Mouse (Mus musculus) adrenal gland, postnatal 4 days (tissue): Measurements from ENCODE around the gene Samd4. TPM values are rescaled to one million over a fixed set of nuclear protein-coding genes. Genes with fewer than 3 reads are reported as not detected.

Experiments
- DNase-seq, 2 experiments: peaks; one replicate each; pipeline ENCODE4 v3.0.0; 2021 to 2022; ENCODE audit warnings: low spot score in 2 of 2, mixed read lengths in 2 of 2
- total RNA-seq, 2 experiments: library from RNA; stranded (reverse); gene quantifications; 2 replicates each; pipeline ENCODE4 v1.2.3; 2021

Gene Samd4
- total RNA-seq, 2 experiments from 2014 or later, result 20.5 to 24.6 TPM

DNA sequence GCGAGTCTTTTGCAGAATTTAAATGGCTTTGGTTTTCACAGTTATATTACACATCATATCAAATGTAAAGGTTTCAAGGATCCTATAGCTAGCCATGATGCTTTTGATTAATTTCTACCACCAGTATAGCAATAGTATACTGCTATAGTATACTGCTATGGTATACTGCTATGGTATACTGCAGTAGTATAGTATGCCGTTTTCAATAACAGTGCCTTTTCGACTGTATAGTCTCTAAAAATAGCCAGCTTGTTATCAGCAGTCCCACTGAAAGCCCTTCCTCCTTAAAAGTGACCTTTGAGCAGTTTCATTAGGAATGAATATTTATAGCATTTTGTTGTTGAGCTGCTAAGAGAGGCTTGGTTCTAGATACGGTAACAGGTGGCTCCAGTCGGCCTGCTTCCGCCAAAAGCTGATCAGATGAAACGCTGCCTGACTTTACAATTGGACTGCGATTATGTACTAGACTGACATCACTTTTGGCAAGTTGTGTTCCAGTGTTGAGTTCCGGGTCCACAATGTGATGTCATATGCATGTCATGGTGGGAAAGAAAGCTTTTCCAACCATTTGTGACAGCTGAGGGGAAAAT is 19.9 kb downstream of the Samd4 start:
- DNase-seq, result no peak

- DNase-seq, result no peak
Observed at GRCm38 (mm10) chr14:46904276-46904675, 21.6 kb downstream of the Samd4 start.

GRCm38 (mm10) chr14:46908858-46909257 is 26.2 kb downstream of the Samd4 start:
- DNase-seq, result no peak

DNA sequence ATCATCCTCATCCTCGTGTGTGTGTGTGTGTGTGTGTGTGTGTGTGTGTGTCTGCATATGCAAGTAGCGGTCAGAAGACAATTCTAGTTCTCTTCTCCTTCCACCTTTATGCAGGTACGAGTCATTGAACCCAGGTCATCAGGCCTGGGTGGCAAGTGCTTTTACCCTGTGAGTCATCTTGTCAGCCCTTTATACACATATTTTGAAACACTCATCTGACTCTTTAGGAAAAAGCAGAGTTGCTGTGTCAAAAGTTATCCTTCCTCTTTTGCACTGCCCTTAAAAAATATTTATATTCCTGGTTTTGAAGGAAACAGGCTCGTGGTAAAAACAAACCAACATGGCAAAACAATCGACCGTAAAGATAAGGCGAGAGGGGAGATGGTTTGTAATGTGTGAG is 29.8 kb downstream of the Samd4 start:
- DNase-seq, result no peak

GRCm38 (mm10) chr14:46914356-46914755 is 31.7 kb downstream of the Samd4 start:
- DNase-seq, result no peak

DNA sequence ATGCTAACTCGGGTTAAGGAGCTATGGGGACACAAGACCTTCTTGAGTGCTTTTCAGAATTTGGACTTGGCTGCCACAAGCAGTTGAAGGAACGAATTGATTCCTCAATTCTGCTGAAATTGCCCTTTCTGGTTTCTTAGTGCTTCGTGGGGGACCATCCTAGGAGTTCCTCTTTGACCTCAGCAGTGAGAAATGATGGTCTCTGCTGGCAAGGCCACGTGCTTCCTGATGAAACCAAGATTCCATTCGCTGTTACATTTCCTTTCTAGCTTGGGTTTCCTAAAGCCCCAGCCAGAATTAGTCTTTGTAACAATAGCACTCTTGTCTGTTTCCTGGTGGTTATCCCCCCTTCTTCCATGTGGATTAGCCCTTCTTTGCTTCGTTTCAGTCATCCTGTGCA is 32.9 kb downstream of the Samd4 start:
- DNase-seq, result no peak

DNA sequence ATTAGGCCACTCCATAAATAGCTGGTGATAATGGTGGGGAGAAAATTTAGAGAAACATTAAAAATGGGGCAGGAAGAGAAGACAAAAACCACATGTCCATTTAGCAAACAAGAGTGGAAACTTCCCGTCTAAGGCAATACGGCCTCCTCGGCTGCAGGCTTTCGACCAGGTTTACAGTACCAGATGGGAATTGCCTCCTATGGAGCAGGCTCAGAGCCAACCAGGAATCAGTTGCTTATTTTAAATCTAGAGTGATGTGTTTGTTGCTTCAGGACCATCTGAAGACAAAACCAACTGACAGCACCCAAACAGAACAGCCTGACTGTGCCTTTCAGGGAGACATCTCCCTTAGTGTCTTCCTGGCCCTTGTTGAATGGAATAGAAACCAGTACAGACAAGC is 33.9 kb downstream of the Samd4 start:
- DNase-seq, result no peak

GRCm38 (mm10) chr14:46917136-46917535 is 34.5 kb downstream of the Samd4 start:
- no peak for DNase-seq

GRCm38 (mm10) chr14:46917581-46917980 is 34.9 kb downstream of the Samd4 start:
- DNase-seq, result no peak

DNA sequence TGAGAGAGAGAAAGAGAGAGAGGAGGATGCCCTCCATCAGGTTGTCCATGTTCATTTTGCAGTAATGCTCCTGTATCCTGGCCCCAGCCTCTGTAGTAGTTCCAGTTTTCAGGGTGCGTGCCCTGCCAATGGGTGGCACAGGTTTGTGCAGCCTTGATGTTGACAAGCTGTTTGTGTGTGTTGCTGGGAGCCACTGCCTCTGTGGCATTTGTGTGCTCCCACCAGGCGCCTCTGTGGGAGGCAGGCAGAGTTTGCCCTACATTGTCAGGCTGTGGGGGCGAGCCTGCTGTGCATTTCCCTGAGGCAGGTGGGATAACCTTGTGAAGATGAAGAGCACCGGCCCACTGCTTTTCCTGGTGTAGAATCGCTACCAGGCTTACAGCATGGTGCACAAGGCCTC is 37.8 kb downstream of the Samd4 start:
- no peak for DNase-seq

GRCm38 (mm10) chr14:46921178-46921975 is 38.7 kb downstream of the Samd4 start:
- no peak for DNase-seq

- no peak for DNase-seq
Observed at GRCm38 (mm10) chr14:46923931-46924330, 41.3 kb downstream of the Samd4 start.

DNA sequence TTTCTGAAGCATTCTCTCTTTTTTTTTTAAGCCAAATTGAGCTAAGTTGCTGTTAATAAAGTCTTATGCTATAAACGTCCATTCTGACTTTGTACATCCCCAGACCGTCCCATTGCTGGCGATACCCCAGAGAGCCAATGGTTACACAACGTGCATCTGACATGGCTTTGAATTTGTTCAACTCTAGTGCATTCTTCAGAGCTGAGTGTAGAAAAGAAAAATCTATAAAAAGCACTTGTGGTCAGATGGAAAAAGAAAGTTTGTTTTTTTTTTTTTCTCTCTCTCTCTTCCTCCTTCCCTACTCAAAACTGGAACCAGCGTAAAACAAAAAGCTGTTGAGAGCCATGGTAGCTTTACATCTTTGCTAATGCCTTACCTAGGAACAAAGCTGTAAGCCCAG is 41.8 kb downstream of the Samd4 start:
- DNase-seq, result no peak

GRCm38 (mm10) chr14:46928556-46928955 is 45.9 kb downstream of the Samd4 start:
- DNase-seq, result no peak

- no peak for DNase-seq
Observed at GRCm38 (mm10) chr14:46932121-46932520, 49.5 kb downstream of the Samd4 start.

DNA sequence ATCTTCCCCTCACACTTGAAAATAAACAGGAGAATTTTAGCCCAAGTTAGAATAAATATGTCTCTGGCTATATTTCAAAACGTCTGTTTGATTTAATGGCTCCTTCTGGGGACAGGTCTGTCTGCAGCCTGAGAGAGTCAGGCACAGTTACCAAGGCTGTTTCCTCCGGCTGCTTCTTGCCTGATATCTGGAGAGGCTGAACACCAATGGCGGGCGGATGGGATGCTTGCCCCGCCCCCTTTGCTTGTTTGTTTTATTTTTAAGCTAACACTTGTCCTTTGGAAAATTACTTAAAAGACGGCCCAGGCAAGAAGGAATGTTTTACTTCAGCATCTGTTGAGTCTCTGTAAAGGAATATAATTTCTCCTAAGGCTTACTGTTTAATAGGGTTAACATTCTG is 50.1 kb downstream of the Samd4 start:
- DNase-seq, result no peak

DNA sequence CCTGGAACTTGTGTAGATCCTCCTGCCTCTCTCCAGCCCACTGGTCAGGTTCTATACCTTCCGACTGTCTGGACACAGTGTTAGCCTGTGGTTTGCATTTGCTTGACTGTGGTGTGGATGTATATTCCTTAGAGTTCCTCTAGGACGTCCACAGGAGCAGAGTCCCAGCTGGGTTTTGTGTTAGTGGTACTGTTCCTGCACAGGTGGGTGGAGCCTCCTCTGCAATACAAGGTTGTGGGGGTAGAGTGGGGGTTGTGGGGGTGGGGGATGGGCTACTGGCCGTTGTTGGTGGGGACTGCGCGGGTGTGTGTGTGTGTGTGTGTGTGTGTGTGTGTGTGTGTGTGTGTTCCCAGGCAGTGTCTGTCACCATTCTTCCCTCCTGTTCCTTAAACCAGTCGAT is 58.4 kb downstream of the Samd4 start:
- no peak for DNase-seq

DNA sequence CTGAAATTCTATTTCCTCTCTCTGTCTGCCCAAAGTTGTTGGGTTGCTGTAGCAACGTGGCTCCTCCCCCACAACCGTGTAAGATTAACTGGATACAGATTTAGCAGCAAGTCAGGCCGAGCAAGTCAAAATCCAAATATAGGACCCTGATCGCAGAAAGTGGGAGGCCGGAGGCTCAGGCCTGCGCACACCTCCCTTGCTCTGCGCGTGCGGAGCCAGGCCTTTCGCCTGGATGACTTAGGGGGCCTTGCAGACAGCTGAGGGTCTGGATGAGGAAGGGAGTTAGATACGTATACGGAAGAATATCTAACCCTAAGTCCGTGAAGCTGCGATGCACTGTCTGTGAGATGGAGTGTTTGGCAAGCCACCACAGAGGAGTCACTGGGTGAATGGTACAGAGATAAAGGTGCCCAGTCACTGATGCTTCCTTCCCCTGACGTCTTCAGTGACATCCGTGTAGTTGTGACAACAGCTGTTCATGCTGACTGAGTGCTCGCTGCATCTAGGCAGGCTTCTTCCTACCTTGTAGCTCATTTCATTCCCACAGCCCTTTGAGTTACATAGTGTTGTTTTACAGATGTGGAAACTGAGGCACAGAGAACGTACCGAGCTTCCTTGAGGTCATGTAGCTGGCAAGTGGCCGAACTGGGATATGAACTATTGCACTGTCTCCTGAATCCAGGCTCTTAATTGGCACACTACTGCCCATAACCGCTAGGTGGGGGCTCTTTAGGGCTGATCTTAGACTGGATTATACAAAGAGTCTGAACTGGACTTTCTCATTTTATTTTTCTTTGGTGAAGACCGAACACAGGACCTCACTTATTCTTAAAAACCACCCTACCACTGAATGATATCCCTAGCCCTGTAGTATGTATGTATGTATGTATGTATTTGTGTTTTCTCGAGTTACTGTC is 59.5 kb downstream of the Samd4 start:
- DNase-seq, result no peak

DNA sequence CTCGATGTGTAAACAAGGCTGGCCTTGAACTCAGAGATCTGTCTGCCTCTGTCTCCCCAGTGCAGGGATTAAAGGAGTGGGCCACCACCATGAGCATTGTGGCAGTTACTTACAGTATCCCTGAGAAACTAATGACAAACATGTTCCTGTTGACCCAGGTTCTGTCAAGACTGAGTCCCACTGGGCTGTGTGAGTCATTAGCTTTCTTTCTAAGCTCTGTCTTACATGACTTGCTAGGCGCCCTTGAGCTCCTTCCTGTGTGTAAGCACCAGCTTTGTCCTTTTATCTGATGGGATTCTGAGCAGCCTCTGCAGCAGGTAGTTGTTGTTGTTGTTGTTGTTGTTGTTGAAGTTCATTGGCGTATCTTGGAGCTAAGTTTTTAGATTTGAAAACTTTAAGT is 61.8 kb downstream of the Samd4 start:
- no peak for DNase-seq

GRCm38 (mm10) chr14:46945903-46946490 is 63.3 kb downstream of the Samd4 start:
- DNase-seq, result no peak

DNA sequence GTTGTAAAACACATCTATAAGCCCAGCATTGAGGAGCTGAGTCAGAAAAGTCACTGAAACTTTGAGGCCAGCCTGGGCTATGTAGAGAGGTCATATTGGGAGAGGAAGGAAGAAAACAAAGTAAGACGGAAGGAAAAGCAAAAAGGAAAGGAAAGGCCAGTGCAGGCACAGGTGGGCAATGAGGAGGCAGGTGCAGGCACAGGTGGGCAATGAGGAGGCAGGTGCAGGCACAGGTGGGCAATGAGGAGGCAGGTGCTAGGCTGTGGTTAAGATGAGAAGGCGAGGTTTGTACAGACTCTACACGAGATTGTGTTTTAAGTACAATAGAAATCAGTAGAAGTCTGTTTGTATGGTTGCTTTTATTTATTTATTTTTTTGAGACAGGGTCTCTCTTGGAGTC is 65.0 kb downstream of the Samd4 start:
- DNase-seq, result no peak
